Mouse (Mus musculus): ENCODE data around the gene Yeats2. TPM values are rescaled to one million over a fixed set of nuclear protein-coding genes. Genes with fewer than 3 reads are reported as not detected.

Gene Yeats2
- polyA plus RNA-seq, 1 experiment: not detected

DNA sequence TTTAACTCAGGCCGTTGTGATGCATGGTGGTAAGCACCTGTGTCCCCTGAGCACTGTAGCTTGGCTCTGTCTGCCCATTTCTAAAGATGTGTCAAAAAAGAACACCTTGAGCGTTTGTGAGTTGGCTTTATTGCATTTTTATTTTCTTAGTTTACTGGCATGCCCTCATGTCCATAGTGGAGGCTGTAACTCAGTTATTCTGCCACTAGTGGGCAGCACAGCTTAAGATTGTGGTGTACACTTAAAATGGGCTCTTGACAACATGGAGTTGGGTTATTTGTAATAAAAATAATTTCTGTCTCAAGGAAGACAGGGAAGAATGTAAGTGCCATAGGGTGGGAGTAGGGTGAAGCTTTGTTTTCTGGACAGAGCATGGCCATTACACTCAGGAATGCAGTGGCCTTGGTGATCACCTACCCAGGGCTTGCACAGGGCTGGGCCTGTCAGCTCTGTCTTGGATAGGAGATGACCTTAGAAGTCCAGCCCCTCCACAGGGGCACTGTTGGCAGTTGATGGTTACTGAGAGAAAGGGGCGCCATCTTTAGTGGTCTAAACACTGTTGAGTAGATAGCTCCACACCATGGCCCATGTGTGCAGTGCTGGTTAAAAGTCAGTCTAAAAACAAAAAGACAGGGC is 72.8 kb downstream of the Yeats2 start:
- Histone ChIP-seq H3K4me1 (ENCODE audit: control insufficient read depth, insufficient read depth, low read length) (no peaks in the 10 kb centered on the region), H3K27ac (ENCODE audit: insufficient read depth, low read depth, low read length) (no peak overlapping the region), H3K4me3 (ENCODE audit: insufficient read depth, low read depth, low read length) (no peak overlapping the region)
- WGBS: 83% methylated on average over 3 of the region's 3 CpGs
- TF ChIP-seq CTCF (IDR thresholded peaks at IDR 0.05; ENCODE audit: insufficient read depth, low read depth, low read length) (no peak), POLR2A (IDR thresholded peaks at IDR 0.05; ENCODE audit: insufficient read depth, low read depth, low read length) (no peak)

DNA sequence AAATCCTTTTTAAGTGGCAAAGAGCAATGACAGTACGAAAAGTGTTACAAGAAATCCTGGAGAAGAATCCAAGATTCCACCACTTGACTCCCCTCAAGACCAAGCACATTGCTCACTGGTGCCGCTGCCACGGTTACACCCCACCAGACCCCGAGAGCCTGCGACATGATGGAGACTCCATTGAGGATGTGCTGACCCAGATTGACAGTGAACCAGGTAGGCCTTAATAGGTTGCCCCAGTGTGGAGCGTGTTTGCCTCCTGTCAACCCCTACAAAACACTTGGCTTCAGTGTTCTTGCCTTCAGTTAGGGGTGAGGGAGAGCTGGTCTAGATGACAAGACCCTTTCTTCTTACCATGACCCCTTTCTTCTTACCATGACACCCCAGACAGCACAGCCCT is 81.9 kb downstream of the Yeats2 start:
- Histone ChIP-seq H3K27ac (ENCODE audit: insufficient read depth, low read depth, low read length) (no peak overlapping the region), H3K4me3 (ENCODE audit: insufficient read depth, low read depth, low read length) (no peak overlapping the region), H3K4me1 (ENCODE audit: control insufficient read depth, insufficient read depth, low read length) (peaks cover 3% of the 10 kb centered on the region; the same call in 1 of the 2 replicates)
- TF ChIP-seq CTCF (IDR thresholded peaks at IDR 0.05; ENCODE audit: insufficient read depth, low read depth, low read length) (no peak), POLR2A (IDR thresholded peaks at IDR 0.05; ENCODE audit: insufficient read depth, low read depth, low read length) (no peak)
- WGBS: 94% methylated on average over 6 of the region's 6 CpGs

DNA sequence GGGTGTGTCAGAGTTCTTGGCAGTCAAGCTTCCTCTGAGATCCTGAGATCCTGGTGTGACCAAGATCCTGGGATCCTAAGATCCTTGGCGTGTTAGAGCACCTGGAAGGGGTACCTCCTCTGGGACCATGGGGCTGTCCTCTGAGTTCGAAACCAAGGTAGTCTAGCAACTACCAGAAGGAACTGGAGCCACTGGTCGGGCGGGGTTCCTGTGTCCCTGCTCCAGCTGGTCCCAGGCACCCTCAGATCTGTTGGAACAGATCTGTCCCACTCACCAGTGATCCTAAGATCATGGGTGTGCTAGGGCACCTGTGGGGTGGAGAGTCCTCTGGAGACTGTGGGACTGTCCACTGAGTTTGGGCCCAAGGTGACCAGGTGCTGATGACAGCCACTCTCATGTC is 85.8 kb downstream of the Yeats2 start:
- H3K27ac ChIP-seq (ENCODE audit: insufficient read depth, low read depth, low read length): no peak overlapping the region
- 95% methylated on average over 4 of the region's 4 CpGs for WGBS
- H3K4me1 ChIP-seq (ENCODE audit: control insufficient read depth, insufficient read depth, low read length): peaks cover 11% of the 10 kb centered on the region
- no peak overlapping the region for H3K4me3 ChIP-seq (ENCODE audit: insufficient read depth, low read depth, low read length)
- no peak for TF ChIP-seq CTCF (IDR thresholded peaks at IDR 0.05; ENCODE audit: insufficient read depth, low read depth, low read length)
- TF ChIP-seq POLR2A (IDR thresholded peaks at IDR 0.05; ENCODE audit: insufficient read depth, low read depth, low read length): no peak

DNA sequence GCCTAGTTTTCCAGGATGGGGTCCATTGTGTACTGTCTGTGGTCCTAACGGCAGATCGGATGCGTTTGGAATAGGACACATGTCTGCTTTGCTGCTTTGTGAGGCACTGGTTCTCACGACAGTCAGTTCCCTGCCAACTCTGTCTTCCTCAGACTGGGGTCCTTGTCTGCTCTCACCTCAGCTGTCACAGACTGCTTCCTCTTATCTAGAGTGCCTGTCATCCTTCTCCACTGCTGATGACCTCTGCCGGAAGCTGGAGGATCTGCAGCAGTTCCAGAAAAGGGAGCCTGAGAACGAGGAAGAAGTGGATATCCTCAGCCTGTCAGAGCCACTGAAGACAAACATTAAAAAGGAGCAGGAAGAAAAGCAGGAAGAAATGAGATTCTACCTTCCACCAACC is 86.6 kb downstream of the Yeats2 start:
- Histone ChIP-seq H3K27ac (ENCODE audit: insufficient read depth, low read depth, low read length) (0 out of 2 replicates have a peak overlapping the region, but pooled peaks have one; percentile 33), H3K4me1 (ENCODE audit: control insufficient read depth, insufficient read depth, low read length) (peaks cover 11% of the 10 kb centered on the region), H3K4me3 (ENCODE audit: insufficient read depth, low read depth, low read length) (no peak overlapping the region)
- WGBS: 78% methylated on average over 6 of the region's 6 CpGs
- TF ChIP-seq CTCF (IDR thresholded peaks at IDR 0.05; ENCODE audit: insufficient read depth, low read depth, low read length): no peak
- no peak for TF ChIP-seq POLR2A (IDR thresholded peaks at IDR 0.05; ENCODE audit: insufficient read depth, low read depth, low read length)

DNA sequence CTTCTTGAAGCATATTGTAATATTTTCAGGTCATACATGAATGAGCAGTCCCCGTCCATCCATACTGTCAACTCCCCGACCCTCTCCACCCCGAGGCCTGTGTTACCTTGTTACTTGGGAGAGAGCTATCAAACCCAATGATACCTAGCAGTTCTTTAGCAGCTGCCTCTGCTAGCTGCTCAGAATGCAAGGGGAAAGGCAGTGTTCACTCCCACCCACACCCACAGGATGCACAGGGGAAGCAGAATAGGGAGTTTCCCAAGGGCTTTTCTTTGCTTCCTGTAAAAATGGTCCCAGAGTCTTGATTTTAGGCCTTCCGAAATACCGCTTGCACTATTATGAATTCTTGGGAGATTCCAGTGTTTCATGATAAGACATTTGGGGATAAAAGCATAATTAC is 87.3 kb downstream of the Yeats2 start:
- H3K4me3 ChIP-seq (ENCODE audit: insufficient read depth, low read depth, low read length): no peak overlapping the region
- 66% methylated on average over 5 of the region's 5 CpGs for WGBS
- TF ChIP-seq POLR2A (IDR thresholded peaks at IDR 0.05; ENCODE audit: insufficient read depth, low read depth, low read length) (no peak), CTCF (IDR thresholded peaks at IDR 0.05; ENCODE audit: insufficient read depth, low read depth, low read length) (no peak)
- peak overlapping the region; percentile 33 for H3K27ac ChIP-seq (ENCODE audit: insufficient read depth, low read depth, low read length)
- H3K4me1 ChIP-seq (ENCODE audit: control insufficient read depth, insufficient read depth, low read length): peaks cover 11% of the 10 kb centered on the region

DNA sequence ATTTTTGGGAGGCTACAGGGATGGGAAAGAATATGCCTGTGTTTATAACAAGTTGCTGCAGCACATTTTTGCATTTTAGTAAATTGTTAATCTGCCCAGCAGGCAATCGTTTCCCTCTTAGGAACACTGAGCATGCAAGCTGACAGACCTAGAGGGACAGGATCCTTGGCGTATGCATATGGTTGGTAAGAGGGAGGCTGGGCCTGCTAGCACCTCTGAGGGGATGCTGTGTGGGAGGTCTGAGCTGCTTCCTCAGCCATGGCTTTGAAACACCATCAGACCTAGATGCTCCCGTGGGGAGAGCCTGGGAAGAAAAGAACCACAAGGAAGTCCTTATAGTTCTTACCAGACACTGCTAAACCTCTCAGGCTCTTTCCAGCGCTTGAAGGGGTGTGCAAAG is 93.5 kb downstream of the Yeats2 start:
- Histone ChIP-seq H3K4me3 (ENCODE audit: insufficient read depth, low read depth, low read length) (no peak overlapping the region), H3K27ac (ENCODE audit: insufficient read depth, low read depth, low read length) (no peak overlapping the region), H3K4me1 (ENCODE audit: control insufficient read depth, insufficient read depth, low read length) (peaks cover 17% of the 10 kb centered on the region)
- WGBS: 52% methylated on average over 4 of the region's 4 CpGs
- no peak for TF ChIP-seq CTCF (IDR thresholded peaks at IDR 0.05; ENCODE audit: insufficient read depth, low read depth, low read length)
- TF ChIP-seq POLR2A (IDR thresholded peaks at IDR 0.05; ENCODE audit: insufficient read depth, low read depth, low read length): no peak

DNA sequence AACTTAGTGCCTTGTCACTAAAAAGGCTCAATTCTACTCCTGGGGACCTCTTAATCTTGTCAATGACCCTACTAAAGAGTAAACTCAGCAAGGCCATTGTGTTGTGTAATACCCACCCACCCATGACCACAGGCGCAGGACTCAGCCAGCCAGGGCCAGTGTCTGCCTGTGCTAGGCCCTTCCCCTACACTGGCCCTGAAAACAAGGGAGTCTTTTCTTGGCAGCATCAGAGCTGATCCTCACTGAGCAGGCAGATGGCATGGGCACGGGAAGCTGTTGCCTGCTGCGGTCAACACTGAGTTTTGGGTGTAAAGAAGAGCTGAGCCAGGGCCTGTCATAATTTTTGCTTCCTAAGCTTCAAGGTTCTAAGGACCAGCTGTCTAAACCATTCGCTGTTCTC is 96.6 kb downstream of the Yeats2 start:
- WGBS: 43% methylated on average over 4 of the region's 4 CpGs
- peak overlapping the region; percentile 48 for H3K27ac ChIP-seq (ENCODE audit: insufficient read depth, low read depth, low read length)
- TF ChIP-seq POLR2A (IDR thresholded peaks at IDR 0.05; ENCODE audit: insufficient read depth, low read depth, low read length) (no peak), CTCF (IDR thresholded peaks at IDR 0.05; ENCODE audit: insufficient read depth, low read depth, low read length) (no peak)
- no peak overlapping the region for H3K4me3 ChIP-seq (ENCODE audit: insufficient read depth, low read depth, low read length)
- H3K4me1 ChIP-seq (ENCODE audit: control insufficient read depth, insufficient read depth, low read length): peaks cover 12% of the 10 kb centered on the region

DNA sequence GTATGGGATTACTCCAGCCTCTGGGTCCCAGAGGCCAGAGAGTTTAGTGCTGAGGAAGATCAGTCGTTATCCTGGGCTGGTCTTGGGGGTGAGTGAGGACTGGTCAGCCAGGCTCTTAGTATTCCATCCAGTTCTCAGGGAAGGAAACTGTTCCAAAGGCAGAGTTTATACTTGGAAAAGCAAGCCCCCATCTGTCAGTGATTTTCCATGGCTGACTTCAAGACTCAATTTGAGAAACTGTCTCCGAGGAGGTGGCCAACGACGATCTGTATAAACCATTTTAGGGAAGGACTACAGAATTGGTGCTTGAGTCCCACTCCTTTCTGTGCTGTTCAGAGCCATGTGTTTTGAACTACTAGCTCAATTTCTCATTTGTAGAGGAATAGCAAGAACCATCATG is 97.8 kb downstream of the Yeats2 start:
- TF ChIP-seq POLR2A (IDR thresholded peaks at IDR 0.05; ENCODE audit: insufficient read depth, low read depth, low read length) (no peak), CTCF (IDR thresholded peaks at IDR 0.05; ENCODE audit: insufficient read depth, low read depth, low read length) (no peak)
- 87% methylated on average over 4 of the region's 4 CpGs for WGBS
- Histone ChIP-seq H3K4me1 (ENCODE audit: control insufficient read depth, insufficient read depth, low read length) (peaks cover 12% of the 10 kb centered on the region), H3K27ac (ENCODE audit: insufficient read depth, low read depth, low read length) (0 out of 2 replicates have a peak overlapping the region, but pooled peaks have one; percentile 7), H3K4me3 (ENCODE audit: insufficient read depth, low read depth, low read length) (no peak overlapping the region)

DNA sequence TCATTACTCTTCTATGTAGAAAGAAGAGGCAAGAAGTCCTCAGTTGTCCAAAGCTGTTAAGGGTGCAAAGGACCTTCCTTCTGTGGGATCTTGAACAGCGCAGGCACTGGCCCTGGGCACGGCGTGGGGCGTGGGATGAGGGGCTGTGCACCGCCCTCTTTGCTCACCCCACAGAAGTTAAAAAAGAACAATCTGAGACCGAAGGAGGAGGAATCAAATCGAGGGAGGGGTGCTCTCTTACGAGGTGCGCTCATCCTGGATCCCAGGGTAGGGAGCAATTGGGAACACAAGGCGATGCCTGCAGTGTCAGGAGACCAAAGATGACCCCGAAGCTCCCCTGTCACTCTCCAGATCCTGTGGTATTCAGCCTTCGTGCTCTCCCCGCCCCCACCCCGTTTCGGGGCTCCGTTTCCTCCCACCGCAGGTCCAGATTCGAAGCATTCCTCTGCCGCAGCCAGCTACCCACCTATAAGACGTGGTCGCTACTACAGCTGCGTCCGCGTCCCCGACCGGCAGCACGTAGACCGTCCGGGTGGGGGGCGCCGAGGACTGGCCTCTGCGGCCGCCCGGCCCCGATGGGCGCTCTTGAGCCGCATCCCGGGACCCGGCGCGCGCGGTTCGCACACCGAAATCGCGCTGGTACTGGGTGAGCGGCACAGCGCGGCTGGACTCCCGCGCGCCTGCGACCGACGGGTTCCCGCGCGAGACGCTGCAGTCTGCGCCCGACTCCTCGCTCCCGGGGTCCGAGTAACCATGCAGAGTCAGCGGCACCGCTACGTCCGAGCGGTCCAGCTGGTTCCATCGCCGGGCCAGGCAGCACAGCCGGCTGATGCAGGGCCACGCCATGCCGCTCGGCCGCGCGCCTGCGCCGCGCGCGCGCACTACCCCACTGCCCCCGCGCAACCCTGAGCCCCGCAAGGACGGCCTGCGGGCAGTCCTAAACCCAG is 99.9 kb downstream of the Yeats2 start, which contains the start of gene Map6d1:
Map6d1 (minus strand) TSS at position 891 of the 947 bp plus-strand sequence.
- Histone ChIP-seq H3K4me1 (ENCODE audit: control insufficient read depth, insufficient read depth, low read length) (peaks cover 9% of the 10 kb centered on the region), H3K27ac (ENCODE audit: insufficient read depth, low read depth, low read length) (peak within 1 kb of the TSS; percentile 71), H3K4me3 (ENCODE audit: insufficient read depth, low read depth, low read length) (peak within 1 kb of the TSS; percentile 80)
- TF ChIP-seq CTCF (IDR thresholded peaks at IDR 0.05; ENCODE audit: insufficient read depth, low read depth, low read length): no peak
- peak; percentile 85 for TF ChIP-seq POLR2A (IDR thresholded peaks at IDR 0.05; ENCODE audit: insufficient read depth, low read depth, low read length)
- WGBS: 1% methylated on average over 90 of the region's 90 CpGs
